Mouse (Mus musculus) right cerebral cortex, postnatal 25 days (tissue): ENCODE measurements around the gene Arhgap24.

Experiments
- DNase-seq: peaks from one replicate; pipeline ENCODE4 v3.0.0; 2022

The Arhgap24 gene

DNA sequence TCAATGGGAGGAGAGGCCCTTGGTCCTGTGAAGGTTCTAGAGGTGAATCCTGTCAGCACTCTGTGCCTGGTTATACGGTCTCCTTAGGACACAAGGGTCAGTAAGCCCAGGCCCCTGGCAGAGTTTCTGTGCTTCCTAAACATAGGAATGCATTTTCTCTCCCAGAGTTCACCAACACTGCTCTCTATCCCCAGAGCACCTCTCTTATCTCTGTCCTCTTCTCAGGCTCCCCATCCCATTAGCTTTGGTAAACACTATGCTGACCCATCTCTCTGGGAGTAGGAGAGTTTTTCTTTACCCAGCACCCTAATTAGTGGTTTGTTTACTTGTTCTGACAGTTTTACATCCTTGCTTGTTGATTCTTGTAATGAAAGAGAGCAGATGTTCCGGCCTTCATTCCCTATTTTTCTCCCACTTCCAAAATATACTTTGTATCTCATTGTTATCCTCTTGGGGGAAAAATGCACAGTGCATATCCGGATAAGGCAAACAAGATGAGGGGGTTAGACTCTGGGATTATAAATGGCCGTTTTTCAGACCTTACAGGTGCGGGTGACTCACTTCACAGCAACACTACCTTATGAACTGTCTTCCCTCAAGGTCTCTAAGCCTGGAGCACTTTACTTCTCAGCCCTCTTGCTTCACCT is 270.6 kb downstream of the Arhgap24 start:
- DNase-seq, result no peak

DNA sequence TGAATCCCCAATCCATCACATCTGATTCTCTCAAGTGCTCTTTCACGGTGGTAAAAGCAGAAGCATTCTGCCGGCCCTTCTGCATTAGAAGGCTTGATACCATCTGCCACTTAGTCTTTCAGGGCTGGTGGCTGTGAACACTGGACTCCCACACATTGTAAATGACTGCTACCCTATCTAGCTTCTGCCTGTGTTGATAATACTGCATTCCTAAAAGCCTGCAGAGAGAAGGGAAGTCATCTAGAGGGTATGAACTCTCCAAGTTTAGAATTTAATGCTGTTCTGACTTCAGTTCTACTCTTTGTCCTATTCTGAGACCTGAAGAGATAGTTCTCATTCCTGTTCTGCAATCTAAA is 271.1 kb downstream of the Arhgap24 start:
- DNase-seq, result no peak

DNA sequence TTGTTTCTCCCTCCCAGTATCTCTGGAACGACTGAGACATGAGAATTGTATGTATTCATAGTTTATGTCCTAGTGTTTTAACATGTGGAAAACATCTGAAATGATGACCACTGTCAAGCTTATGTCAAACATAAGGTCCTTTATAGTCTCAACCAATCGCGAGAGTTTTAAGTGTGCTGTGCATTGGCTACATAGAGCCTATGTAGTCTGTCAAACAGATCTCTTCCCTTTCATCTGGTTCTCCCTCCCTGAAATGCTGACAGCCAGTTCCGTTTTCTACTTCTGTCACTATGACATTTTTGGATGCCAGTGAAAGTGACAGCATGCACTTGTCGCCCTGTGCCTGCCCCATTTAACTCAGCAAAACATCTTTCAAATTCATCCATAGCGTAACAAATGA is 275.8 kb downstream of the Arhgap24 start:
- DNase-seq, result no peak

DNA sequence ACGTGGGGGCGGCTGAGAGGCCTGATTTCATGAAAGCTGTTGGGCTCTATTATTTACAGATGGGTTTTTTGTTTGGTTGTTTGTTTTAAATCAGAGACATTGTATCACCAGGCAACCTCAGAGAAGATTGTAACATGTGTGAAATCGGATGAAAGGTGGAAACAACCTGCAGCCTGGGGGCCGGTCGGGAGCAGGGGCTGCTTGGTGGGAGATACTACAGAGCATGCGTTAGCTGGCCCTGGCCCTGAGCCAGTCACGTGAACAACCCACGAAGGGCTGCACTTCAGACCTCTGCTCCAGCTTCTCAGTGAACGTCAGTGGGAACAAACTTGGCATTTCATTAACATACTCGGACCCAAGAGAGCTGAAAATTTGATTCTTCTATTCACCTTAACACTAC is 284.5 kb downstream of the Arhgap24 start:
- no peak for DNase-seq

DNA sequence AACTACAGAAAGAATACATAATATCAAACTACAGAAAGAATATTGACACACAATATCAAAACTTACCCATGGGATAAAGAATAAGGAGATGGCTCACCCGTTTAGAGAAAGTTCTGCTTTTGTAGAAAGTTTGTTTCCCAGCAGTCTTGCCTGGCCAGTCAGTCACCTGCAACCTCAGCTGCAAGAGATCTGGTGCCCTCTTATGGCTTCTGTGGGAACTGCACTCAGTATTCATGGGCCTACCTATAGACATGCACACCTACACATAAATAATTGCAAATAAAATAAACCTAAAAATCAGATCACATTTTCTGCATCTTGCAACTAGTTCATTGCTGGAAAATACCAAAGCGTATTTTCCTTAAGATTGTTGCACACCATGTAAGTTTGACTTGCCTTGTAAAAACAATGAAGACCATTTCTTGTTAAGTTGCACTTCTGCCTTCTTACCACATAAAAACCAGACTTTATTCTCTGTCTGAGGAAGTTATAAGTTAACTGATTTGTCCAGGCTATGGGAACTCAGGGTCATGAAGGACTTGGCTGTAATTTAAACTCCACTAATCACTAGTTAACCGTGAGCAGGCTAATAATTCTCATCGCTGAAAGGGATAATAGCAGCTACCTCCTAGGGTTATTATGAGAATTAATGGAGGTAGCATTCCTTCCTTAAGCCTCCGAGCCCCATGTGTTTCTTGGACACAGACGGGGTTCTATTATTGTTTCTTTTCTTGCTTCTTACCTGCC is 285.3 kb downstream of the Arhgap24 start:
- no peak for DNase-seq

DNA sequence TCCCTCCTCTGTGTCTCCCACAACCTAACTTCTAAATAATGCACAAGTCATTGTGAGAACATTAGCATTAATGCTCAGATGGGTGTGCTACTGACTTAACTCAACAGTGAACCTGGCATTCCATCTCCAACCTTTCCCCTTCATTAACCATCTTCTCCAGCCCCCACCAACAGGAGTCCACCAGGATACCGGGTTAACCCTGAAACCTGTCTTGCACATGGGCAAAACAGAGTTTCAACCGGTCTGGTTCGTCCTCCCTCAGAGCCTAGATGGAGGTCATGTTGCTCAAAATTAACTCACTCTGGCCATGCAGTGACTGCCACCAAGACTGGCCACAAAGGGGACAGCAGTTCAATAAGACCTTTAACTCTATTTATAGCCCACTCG is 285.9 kb downstream of the Arhgap24 start:
- DNase-seq, result no peak

DNA sequence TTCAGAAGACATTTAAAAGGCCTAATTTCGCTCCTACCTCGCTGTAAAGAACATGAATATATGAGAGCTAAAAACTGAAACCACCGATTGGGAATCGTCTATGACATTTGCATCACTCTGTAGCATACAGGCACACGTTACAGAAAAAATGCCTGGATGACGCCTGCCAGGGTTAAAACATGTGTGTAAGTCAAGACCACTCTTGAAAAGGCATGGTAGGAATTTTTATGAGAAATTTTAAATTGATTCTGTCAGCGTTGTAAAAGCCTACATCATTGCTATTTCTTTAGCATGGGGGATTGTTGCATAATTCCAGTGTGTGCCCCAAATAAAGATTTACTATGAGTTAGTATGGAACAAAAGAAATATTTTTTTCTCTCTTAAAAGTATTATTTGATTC is 286.6 kb downstream of the Arhgap24 start:
- no peak for DNase-seq

DNA sequence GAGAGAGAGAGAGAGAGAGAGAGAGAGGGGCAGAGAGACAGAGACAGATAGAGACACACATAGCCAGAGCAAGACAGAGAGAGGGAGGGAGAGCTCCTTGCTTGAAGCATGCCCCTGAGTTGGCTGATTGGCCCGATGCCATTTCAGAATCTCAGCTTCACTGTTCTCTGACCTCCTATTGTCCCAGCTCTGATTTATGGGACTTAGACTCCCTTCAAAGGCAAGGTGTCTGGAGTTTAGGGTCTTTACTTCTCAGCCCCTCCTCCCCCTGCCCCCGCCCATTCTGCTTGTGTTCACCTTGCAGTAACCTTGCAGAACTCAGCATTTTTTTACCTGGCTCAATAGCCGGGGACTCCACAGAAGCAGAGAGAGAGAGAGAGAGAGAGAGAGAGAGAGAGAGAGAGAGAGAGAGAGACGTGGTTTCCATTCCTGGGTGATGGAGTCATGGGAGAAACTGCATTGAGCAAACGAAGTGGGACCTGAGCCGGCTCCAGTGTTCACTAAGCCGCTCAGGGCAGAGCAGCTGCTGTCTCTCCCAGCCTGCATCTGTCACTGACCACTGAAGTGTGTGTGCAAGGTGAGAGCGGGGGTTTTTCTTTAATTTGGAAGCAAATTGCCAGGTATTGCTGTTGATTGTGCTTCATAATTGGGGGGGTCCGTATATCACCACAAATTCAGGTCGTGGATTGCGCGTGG is 287.3 kb downstream of the Arhgap24 start:
- no peak for DNase-seq

DNA sequence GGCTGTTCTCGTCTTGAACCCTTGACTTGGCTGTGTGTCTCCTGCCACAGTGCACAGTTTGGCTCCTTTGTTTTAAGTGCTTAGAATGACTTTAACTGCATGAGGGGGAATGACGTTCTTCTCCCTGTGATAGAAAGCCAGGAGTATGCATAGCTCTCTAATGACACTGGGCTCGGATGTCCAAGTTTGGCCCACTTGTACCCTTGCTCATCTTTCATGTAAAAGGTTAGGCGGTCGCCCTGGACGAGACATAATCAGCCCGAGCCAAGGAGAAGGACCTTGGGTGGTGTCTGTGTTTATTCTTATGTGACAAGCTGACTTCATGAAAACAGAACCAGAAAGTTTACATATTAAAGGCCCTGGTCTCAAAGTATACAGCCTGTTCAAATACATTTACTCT is 289.4 kb downstream of the Arhgap24 start:
- no peak for DNase-seq

DNA sequence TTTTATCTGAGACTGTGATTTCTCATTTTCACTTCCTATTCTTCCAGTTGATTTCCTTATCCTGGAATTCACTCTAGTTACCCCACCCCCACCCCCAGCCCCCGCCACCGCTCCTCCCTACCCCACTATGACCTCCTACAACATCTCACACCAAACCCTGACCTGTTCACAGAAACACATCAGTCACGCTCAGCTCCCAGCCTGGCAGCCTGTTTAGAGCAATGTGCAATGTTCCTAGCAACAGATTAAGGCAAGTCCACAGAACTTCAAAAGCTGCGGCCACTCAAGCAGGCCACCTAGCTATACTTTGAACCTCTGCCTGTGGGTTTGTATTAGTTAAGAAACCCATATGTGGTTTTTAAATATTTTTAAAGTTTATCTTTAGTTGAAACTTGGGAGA is 293.3 kb downstream of the Arhgap24 start:
- DNase-seq, result no peak

DNA sequence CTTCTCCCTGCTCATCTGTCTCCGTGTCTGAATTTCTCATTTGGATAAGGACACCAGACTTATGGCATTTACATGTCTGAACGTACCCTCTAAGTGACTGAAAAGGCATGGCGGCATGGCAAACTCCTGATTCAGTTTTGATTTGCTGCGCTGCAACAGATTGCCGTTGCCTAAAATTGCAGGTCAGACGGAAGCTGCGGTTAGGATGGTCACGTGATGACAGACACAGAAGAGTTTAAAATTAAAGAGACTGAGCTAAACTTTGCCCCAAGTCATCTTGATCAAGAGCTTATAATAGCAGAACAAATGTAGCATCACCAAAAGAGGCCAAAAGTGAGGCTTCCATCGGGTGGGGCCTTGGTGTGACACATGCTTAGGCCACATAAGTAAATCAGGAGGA is 296.1 kb downstream of the Arhgap24 start:
- DNase-seq, result no peak

DNA sequence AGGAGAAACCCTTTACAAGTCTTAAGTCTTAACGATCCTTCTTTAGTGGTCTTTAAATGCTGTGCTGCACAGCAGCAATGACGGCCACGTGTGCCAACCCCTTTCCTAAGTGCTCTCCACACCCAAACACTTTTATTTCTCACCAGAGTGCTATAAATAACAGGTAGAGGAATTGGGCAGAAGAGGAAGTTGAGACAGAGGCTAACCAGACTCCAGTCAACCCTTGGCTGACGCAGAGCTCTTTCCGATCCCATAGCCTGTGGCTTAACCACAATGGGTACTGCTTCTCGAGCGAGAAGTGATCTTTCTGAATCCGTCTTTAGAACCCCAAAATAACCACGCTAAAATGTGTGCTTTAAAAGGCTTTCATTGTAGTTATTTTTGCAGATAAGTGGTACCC is 296.7 kb downstream of the Arhgap24 start:
- DNase-seq, result no peak

DNA sequence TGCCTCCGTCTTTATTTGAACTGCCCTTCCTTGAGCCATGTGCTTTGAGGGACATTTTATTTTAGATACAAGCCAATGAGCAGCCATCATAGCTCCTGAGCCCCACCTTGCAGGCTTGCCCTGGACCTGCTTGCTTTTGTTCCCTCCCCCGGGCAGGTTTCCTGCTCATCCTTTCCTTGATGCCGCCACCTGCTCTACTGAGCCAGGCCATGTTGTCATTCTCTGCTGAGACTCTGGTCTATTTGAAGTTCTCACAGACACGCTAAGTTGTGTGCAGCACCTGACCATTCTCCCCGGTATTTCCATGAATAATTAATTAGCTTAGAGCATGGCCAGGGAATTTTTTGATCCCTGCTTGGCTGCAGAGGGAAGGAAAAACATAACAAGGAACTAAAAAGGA is 297.1 kb downstream of the Arhgap24 start:
- DNase-seq, result no peak

DNA sequence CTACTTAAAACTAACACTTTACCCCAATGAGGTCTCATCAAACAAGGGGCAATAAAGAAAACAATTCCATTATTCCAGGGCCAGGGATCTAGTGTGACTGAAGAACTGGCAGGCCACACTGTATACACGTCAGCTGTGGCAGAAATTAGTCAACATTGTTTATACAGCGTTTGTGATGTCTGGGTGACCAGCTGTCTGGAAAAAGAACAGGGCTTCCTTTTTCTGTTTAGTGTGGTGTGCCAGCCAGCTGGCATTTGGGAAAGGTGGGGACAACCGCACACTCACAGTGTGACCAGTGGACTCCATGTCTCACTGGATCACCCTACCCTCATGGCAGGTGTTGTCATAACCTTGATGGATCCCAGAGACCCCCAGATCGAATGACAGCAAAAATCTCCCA is 302.4 kb downstream of the Arhgap24 start:
- DNase-seq, result no peak

DNA sequence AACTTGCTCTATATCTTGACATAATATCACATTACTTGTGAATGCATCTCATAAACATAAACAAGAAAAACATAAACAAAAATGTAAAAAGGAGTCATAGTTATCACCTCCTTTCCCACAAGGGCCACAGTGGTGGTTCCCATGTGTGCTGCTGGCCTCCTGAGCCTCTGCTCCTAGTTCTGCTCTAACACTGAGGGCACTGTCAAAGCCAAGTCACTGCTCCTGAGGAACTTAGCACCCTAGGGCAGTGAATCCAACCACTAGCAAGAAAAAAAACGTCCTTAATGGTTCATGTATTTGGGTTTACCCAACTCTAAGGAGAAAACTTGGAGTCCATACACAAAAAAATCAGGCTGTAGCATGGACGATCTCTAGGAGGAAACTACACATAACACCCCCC is 304.9 kb downstream of the Arhgap24 start:
- no peak for DNase-seq

DNA sequence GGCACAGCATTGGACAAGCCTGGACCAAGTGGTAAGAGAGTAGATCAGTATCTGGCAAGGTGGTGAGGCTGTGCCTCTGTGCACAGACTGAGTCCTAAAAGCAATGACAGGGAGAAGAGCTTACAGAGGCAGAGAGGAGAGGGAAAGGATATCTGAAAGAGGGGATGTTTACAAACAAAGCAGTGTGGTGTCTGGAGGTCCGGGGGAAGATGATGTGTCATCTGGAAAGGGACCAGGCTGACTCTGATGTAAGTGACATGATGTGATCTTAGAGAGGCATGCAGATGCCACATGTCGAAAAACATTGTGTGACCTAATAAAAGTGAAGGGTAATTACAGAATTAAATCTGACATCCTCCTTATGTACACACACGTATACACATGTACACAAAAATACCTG is 307.2 kb downstream of the Arhgap24 start:
- no peak for DNase-seq

DNA sequence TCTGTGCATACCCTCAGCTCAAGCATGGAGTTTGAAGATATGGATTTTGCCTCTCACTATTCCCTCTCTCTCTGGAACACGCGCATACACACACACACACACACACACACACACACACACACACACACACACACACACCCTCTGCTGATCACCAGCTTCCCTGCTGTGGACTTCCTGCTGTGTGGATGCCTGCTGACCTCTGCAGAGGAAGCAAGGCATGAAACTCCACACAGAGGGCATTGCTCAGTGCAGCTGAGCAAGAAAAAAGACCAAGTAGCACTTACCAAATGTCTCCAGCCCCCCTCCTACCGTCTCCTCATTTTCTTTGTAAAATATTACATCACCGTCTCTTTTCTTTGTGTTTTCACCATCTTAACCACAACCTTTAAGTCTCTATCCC is 310.1 kb downstream of the Arhgap24 start:
- no peak for DNase-seq

DNA sequence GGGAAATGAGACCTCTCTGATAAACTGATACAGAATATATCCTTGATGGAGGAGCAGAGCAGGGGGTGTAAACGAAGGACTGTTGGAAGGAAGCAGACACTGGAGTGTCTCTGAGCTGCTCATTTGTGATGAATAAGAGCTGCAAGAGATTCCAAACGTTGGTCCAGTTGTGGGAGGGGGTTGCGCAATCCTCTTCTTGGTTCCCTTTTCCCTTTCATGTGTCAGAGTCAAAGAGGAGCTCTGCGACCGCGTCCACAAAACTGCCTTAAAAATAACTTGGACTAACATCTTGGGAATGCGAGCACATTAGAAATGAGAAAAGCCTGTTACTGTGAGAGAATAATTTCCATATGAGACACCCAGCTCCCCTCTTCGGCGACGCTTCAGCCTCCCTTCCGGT is 312.3 kb downstream of the Arhgap24 start:
- DNase-seq, result no peak

DNA sequence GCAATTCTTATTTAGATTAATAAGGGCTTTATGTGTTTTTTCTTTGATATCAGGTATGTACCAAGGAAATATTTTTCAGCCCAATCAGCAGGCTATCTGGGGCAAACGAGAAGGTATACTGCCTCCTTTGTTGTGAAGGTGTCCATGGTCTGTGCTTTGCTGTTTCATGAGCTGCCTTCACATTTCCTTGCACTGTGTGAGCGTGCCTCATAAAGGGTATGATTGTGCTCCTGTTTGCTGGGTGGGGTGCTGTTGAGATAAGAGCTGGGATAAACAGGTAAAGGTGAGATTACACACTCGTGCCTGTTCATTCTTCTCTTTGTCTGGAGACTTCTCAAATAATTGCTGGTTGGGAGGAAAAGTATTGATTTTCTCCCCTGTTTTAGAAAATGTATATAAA is 320.3 kb downstream of the Arhgap24 start:
- no peak for DNase-seq

DNA sequence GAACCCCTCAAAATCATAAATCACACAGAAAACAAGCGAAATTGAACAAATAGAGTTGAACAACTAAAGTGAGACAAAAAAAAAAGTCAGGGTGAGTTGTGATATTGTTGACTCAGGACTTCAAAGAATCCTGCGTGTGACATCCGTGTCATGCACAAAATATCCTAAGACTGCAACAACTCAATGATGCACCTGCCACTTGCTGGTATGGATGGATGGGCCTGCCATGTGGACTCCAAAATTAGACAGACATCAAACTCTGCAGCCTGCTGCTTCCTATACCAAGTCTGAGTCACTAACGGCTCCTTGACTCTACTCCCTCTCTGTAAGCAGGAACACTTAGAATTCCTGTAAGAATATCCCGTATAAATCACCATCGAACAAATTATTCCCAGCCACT is 321.6 kb downstream of the Arhgap24 start:
- DNase-seq, result no peak

DNA sequence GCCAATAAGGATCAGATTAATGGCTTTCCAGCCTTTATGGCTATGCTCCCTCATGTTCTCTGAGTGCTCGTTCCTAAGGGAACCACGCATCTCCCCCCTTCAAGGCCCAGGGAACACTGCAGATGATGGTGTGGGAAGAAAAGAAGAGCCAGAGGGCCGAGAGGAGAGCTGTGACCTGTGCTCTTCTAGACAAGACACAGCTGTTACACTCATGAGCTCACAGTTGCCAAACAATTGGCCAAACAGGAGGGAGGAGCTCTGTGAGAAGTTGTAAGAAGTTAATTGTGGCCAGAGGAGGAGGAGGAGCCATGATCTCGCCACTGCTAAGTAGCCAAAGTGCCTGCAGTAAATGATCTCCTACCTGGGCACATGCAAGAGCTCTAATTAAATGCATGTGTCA is 322.5 kb downstream of the Arhgap24 start:
- no peak for DNase-seq

DNA sequence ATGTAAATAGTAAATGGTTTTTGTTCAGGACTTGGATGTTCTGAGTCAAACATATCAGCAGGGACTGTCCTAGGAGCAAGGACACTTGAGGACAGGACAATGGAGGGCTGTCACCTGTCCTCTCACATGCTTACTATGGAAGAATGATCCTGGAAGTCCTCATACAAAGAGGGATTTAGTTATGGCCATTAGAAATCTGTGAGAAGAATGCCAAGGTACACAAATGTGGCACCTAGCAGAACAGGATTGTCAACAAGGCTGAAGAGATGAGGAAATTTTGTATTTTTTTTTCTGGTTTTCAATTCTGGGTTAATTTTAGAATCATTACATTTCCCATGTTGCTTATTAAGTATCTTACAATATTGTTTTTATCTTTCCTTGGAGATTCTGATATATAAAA is 326.3 kb downstream of the Arhgap24 start:
- no peak for DNase-seq

DNA sequence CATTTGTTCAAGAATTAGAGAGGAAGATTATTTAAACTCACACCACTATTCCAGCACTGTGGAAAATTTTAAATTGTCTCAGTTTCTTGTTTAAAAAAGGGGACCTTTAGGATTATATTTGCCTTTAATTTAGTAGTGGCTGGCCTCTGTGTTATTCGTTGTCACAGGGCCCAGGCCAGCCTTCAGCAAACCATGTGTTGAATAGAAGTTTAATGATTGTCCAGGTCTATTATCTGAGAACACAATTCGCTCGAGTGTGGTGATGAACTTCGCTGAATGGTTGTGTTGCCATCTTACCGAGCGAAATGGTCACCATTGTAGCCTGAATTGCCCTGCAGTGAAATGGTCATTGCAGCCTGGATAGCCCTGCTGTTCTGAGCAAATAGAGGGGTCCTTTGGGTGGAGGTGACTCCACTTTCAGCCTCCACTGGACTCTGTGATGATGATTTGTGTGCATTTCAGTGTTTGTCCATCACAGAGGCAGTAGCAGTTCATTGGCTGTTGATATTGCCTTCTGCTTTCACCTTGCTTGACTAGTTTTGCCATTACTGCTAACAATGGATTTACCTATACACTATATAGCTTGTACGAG is 329.3 kb downstream of the Arhgap24 start:
- no peak for DNase-seq

DNA sequence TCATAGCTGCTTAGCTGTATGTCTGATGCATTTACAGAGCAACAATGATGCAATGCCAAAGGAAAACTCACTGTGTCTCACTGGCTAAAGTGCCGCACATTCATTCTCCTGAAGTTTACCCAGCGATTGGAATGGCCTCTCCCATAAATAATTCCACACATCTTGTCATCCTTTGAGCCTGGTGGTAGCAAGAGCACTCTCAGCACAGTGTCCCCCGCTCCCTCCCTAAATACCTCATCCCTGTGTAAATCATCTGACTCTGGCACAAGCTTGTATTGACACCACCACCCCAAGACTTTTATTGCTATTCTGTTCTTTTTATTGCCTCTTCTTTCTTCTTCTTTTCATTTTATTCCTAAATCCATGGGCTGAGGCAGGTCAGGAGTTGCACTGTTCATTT is 332.1 kb downstream of the Arhgap24 start:
- DNase-seq, result no peak
